Mouse (Mus musculus) intestine, postnatal 0 days (tissue): Measurements from ENCODE around the gene Il13. TPM values are rescaled to one million over a fixed set of nuclear protein-coding genes. Genes with fewer than 3 reads are reported as not detected.

ENCODE experiments used
- ATAC-seq: fragments of 200-750 bp; cut with Nextera tagmentation; 2 replicates; pipeline ENCODE4 v1.8.0; 2017; ENCODE audit warnings: mild to moderate bottlenecking, moderate TSS enrichment, moderate library complexity
- H3K27ac ChIP-seq: fragments of 300-500 bp; sonication (generic); 2 replicates; pipeline ENCODE4 v1.5.1; 2014; ENCODE audit warnings: mild to moderate bottlenecking, low read depth, low read length, moderate library complexity
- H3K27me3 ChIP-seq: fragments of 300-500 bp; sonication (generic); replicated peaks from 2 replicates; pipeline ENCODE4 v1.6.1; 2014; ENCODE audit warnings: low read length, mixed read lengths; ENCODE audit not compliant: control insufficient read depth, insufficient read depth
- H3K36me3 ChIP-seq: fragments of 300-500 bp; sonication (generic); 2 replicates; pipeline ENCODE4 v1.6.1; 2014; ENCODE audit warnings: mild to moderate bottlenecking, moderate library complexity; ENCODE audit not compliant: control insufficient read depth, insufficient read depth
- H3K4me1 ChIP-seq: fragments of 300-500 bp; sonication (generic); replicated peaks from 2 replicates; pipeline ENCODE4 v1.6.1; 2014; ENCODE audit warnings: antibody characterized with exemption, low read length, mixed read lengths; ENCODE audit not compliant: control insufficient read depth, insufficient read depth
- H3K4me2 ChIP-seq: fragments of 300-500 bp; sonication (generic); replicated peaks from 2 replicates; pipeline ENCODE4 v1.6.1; 2014; ENCODE audit warnings: low read depth, mild to moderate bottlenecking, moderate library complexity
- H3K4me3 ChIP-seq: fragments of 300-500 bp; sonication (generic); 2 replicates; pipeline ENCODE4 v1.5.1; 2014; ENCODE audit warnings: low read depth, low read length
- H3K9ac ChIP-seq: fragments of 300-500 bp; sonication (generic); 2 replicates; pipeline ENCODE4 v1.6.1; 2014; ENCODE audit warnings: mild to moderate bottlenecking, low read depth, low read length
- H3K9me3 ChIP-seq: fragments of 300-500 bp; sonication (generic); 2 replicates; pipeline ENCODE4 v1.6.1; 2016; ENCODE audit warnings: mixed run types; ENCODE audit not compliant: control insufficient read depth
- CTCF ChIP-seq: sonication (generic); IDR thresholded peaks from 2 replicates; pipeline ENCODE4 v1.5.1; 2016; ENCODE audit warnings: low read depth, mild to moderate bottlenecking, control low read depth, antibody characterized with exemption, moderate library complexity
- WGBS: fragments of 180-500 bp; shearing (Covaris S2); extraction: QIAGEN DNeasy Blood & Tissue Kit; methylation state at CpG from one replicate; pipeline ENCODE4 v1.1.7; 2014; 5-methylcytosine and 5-hydroxymethylcytosine counted together
- polyA plus RNA-seq: library from polyadenylated mRNA; unstranded; fragments of >200 nt; fragmentation: Nextera tagmentation; extraction: Ambion mirVana; gene quantifications from 2 replicates; pipeline ENCODE4 v1.2.1, GENCODE M21; 2015

The Il13 gene
- polyA plus RNA-seq, 1 experiment from 2014 or later = not detected

GRCm38 (mm10) chr11:53609231-53609630, 25.3 kb downstream of the Il13 start:
- Histone ChIP-seq H3K4me3 (no peak overlapping the region), H3K36me3 (no peaks in the 10 kb centered on the region), H3K4me2 (no peak overlapping the region), H3K9me3 (no peaks in the 10 kb centered on the region), H3K9ac (no peak overlapping the region), H3K27me3 (no peaks in the 10 kb centered on the region), H3K4me1 (no peaks in the 10 kb centered on the region), H3K27ac (no peak overlapping the region)
- TF ChIP-seq CTCF = no peak
- 60% methylated on average over 6 of the region's 6 CpGs for WGBS
- no peak for ATAC-seq

GRCm38 (mm10) chr11:53605609-53606008, 28.9 kb downstream of the Il13 start:
- Histone ChIP-seq H3K4me2 (no peak overlapping the region), H3K4me3 (no peak overlapping the region), H3K36me3 (peaks cover 10% of the 10 kb centered on the region; the same call in 1 of the 2 replicates), H3K4me1 (no peaks in the 10 kb centered on the region), H3K27ac (no peak overlapping the region), H3K9ac (no peak overlapping the region), H3K27me3 (no peaks in the 10 kb centered on the region), H3K9me3 (no peaks in the 10 kb centered on the region)
- ATAC-seq = no peak
- TF ChIP-seq CTCF = no peak
- WGBS = 15% methylated on average over 12 of the region's 12 CpGs

- no peak overlapping the region for H3K27ac ChIP-seq
- H3K4me2 ChIP-seq = no peak overlapping the region
- no peak overlapping the region for H3K9ac ChIP-seq
- peak; percentile 19; the same call in 1 of the 2 replicates for TF ChIP-seq CTCF
- WGBS = 89% methylated on average over 3 of the region's 3 CpGs
- no peaks in the 10 kb centered on the region for H3K4me1 ChIP-seq
- no peaks in the 10 kb centered on the region for H3K27me3 ChIP-seq
- no peak for ATAC-seq
- peaks cover 14% of the 10 kb centered on the region; the same call in 1 of the 2 replicates for H3K36me3 ChIP-seq
- H3K9me3 ChIP-seq = no peaks in the 10 kb centered on the region
- H3K4me3 ChIP-seq = no peak overlapping the region
These were observed 29.5 kb downstream of the Il13 start for GRCm38 (mm10) chr11:53604983-53605382.

- ATAC-seq = no peak
- H3K4me3 ChIP-seq = no peak overlapping the region
- H3K36me3 ChIP-seq = peaks cover 18% of the 10 kb centered on the region; the same call in 1 of the 2 replicates
- H3K4me2 ChIP-seq = no peak overlapping the region
- no peak overlapping the region for H3K27ac ChIP-seq
- no peak overlapping the region for H3K9ac ChIP-seq
- no peak for TF ChIP-seq CTCF
- H3K27me3 ChIP-seq = no peaks in the 10 kb centered on the region
- no peaks in the 10 kb centered on the region for H3K4me1 ChIP-seq
- no peaks in the 10 kb centered on the region for H3K9me3 ChIP-seq
- 92% methylated on average over 5 of the region's 5 CpGs for WGBS
These were observed 43.4 kb downstream of the Il13 start for GRCm38 (mm10) chr11:53591116-53591515.

- H3K36me3 ChIP-seq = peaks cover 18% of the 10 kb centered on the region; the same call in 1 of the 2 replicates
- H3K4me2 ChIP-seq = no peak overlapping the region
- WGBS = 56% methylated on average over 15 of the region's 15 CpGs
- H3K27me3 ChIP-seq = no peaks in the 10 kb centered on the region
- ATAC-seq = no peak
- peak; percentile 74 for TF ChIP-seq CTCF
- no peaks in the 10 kb centered on the region for H3K4me1 ChIP-seq
- H3K9ac ChIP-seq = no peak overlapping the region
- no peaks in the 10 kb centered on the region for H3K9me3 ChIP-seq
- H3K4me3 ChIP-seq = no peak overlapping the region
- H3K27ac ChIP-seq = no peak overlapping the region
These were observed 44.1 kb downstream of the Il13 start for GRCm38 (mm10) chr11:53590368-53590768.

- ATAC-seq = no peak
- Histone ChIP-seq H3K4me1 (no peaks in the 10 kb centered on the region), H3K27me3 (no peaks in the 10 kb centered on the region), H3K9me3 (no peaks in the 10 kb centered on the region), H3K27ac (no peak overlapping the region), H3K36me3 (peaks cover 21% of the 10 kb centered on the region; the same call in 1 of the 2 replicates), H3K9ac (no peak overlapping the region), H3K4me2 (no peak overlapping the region), H3K4me3 (no peak overlapping the region)
- TF ChIP-seq CTCF = no peak
- WGBS = 86% methylated on average over 8 of the region's 8 CpGs
These were observed 46.2 kb downstream of the Il13 start for GRCm38 (mm10) chr11:53588279-53588678.

- no peak for TF ChIP-seq CTCF
- H3K27ac ChIP-seq = no peak overlapping the region
- no peak for ATAC-seq
- no peaks in the 10 kb centered on the region for H3K4me1 ChIP-seq
- H3K4me2 ChIP-seq = no peak overlapping the region
- no peak overlapping the region for H3K4me3 ChIP-seq
- peaks cover 27% of the 10 kb centered on the region for H3K36me3 ChIP-seq
- no peak overlapping the region for H3K9ac ChIP-seq
- no peaks in the 10 kb centered on the region for H3K27me3 ChIP-seq
- H3K9me3 ChIP-seq = no peaks in the 10 kb centered on the region
- WGBS = 92% methylated on average over 6 of the region's 6 CpGs
These were observed 49.0 kb downstream of the Il13 start for GRCm38 (mm10) chr11:53585510-53585909.
